Mouse (Mus musculus): Measurements from ENCODE around the gene Gm8232.
"Not testable (repeated sequence)": the region's sequence is repeated elsewhere in the genome, so short reads cannot be mapped to it uniquely, and the experiment has no call there.

DNA sequence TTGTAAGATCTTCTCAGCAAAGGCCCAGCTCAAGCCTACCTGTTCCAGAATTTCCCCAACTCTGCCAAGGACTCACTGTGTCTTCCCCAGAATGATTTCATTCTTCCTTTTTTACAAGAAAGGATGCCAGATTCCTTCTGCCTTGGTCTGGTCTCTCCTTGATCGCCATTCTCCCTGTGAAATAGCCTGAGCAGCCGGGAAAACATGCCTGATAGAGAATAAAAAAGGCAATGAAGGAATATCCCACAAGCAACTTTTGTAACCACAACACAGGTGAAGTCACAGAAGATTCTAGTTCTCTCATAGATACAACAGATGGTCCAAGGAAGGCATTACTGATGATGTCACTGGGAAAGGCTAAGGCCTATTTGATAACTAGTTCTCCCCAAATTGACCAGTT, 22.8 kb upstream of the Gm8232 start, which contains the start of gene Gm3371:
- not testable (repeated sequence) for TF ChIP-seq HCFC1 (IDR thresholded peaks at IDR 0.05; ENCODE audit: borderline replicate concordance, insufficient read depth, low read length); ZNF384 (IDR thresholded peaks at IDR 0.05; ENCODE audit: low read depth, low read length); MAFK (IDR thresholded peaks at IDR 0.05; ENCODE audit: insufficient read depth, low read depth, low read length)

Data from ES-E14 (cell line).